Mouse (Mus musculus) neural tube, embryonic 11.5 days (tissue): ENCODE measurements around the gene Tbc1d2b. TPM values are rescaled to one million over a fixed set of nuclear protein-coding genes. Genes with fewer than 3 reads are reported as not detected.

Source experiments
- ATAC-seq: fragments of 200-750 bp; cut with Nextera tagmentation; 2 replicates; pipeline ENCODE4 v1.8.0; 2017; ENCODE audit warnings: moderate number of reproducible peaks, mild to moderate bottlenecking, moderate TSS enrichment, moderate library complexity; ENCODE audit not compliant: insufficient read depth, low FRiP score, low TSS enrichment
- DNase-seq: peaks from one replicate; pipeline ENCODE4 v3.0.0-alpha.2; 2015; ENCODE audit warnings: low spot score
- H3K27ac ChIP-seq: fragments of 300-500 bp; sonication (generic); 2 replicates; pipeline ENCODE4 v1.5.1; 2014; ENCODE audit warnings: low read depth, mild to moderate bottlenecking, low read length
- H3K27me3 ChIP-seq: fragments of 300-500 bp; sonication (generic); 2 replicates; pipeline ENCODE4 v1.6.1; 2014; ENCODE audit warnings: mild to moderate bottlenecking, low read length, mixed read lengths; ENCODE audit not compliant: control insufficient read depth, insufficient read depth
- H3K36me3 ChIP-seq: fragments of 300-500 bp; sonication (generic); 2 replicates; pipeline ENCODE4 v1.6.1; 2014; ENCODE audit warnings: mild to moderate bottlenecking, low read length, moderate library complexity, mixed read lengths; ENCODE audit not compliant: control insufficient read depth, insufficient read depth
- H3K4me1 ChIP-seq: fragments of 300-500 bp; sonication (generic); 2 replicates; pipeline ENCODE4 v1.6.1; 2014; ENCODE audit warnings: low read length, mixed read lengths; ENCODE audit not compliant: control insufficient read depth, insufficient read depth
- H3K4me2 ChIP-seq: fragments of 300-500 bp; sonication (generic); 2 replicates; pipeline ENCODE4 v1.6.1; 2014; ENCODE audit warnings: low read depth, mild to moderate bottlenecking, moderate library complexity
- H3K4me3 ChIP-seq: fragments of 300-500 bp; sonication (generic); 2 replicates; pipeline ENCODE4 v1.5.1; 2014; ENCODE audit warnings: low read depth, low read length
- H3K9ac ChIP-seq: fragments of 300-500 bp; sonication (generic); 2 replicates; pipeline ENCODE4 v1.6.1; 2014; ENCODE audit warnings: mild to moderate bottlenecking, low read length
- H3K9me3 ChIP-seq: fragments of 300-500 bp; sonication (generic); 2 replicates; pipeline ENCODE4 v1.6.1; 2016; ENCODE audit warnings: low read length; ENCODE audit not compliant: control insufficient read depth
- WGBS: fragments of 180-500 bp; shearing (Covaris S2); extraction: QIAGEN DNeasy Blood & Tissue Kit; methylation state at CpG from one replicate; pipeline ENCODE4 v1.1.7; 2014; 5-methylcytosine and 5-hydroxymethylcytosine counted together
- polyA plus RNA-seq: library from polyadenylated mRNA; unstranded; fragments of >200 nt; fragmentation: Nextera tagmentation; extraction: Ambion mirVana; gene quantifications from 2 replicates; pipeline ENCODE4 v1.2.1, GENCODE M21; 2014

Gene Tbc1d2b
- polyA plus RNA-seq, 1 experiment from 2014 or later: 11.5 TPM

GRCm38 (mm10) chr9:90169965-90170364 is 100.6 kb downstream of the Tbc1d2b start:
- Histone ChIP-seq H3K9me3 (no peaks in the 10 kb centered on the region), H3K27me3 (no peaks in the 10 kb centered on the region), H3K4me1 (no peaks in the 10 kb centered on the region), H3K27ac (no peak overlapping the region), H3K9ac (no peak overlapping the region), H3K4me3 (no peak overlapping the region), H3K36me3 (0 out of 2 replicates have a peak, but pooled peaks cover 5% of the 10 kb centered on the region), H3K4me2 (no peak overlapping the region)
- DNase-seq (no peak), ATAC-seq (no peak)
- 63% methylated on average over 4 of the region's 4 CpGs for WGBS

GRCm38 (mm10) chr9:90166615-90167014 is 104.0 kb downstream of the Tbc1d2b start:
- H3K4me3 ChIP-seq: no peak overlapping the region
- H3K4me2 ChIP-seq: no peak overlapping the region
- H3K27me3 ChIP-seq: no peaks in the 10 kb centered on the region
- WGBS: 85% methylated on average over 5 of the region's 5 CpGs
- H3K27ac ChIP-seq: no peak overlapping the region
- ATAC-seq (no peak), DNase-seq (no peak)
- peaks cover 7% of the 10 kb centered on the region; the same call in 1 of the 2 replicates for H3K4me1 ChIP-seq
- H3K36me3 ChIP-seq: no peaks in the 10 kb centered on the region
- no peak overlapping the region for H3K9ac ChIP-seq
- H3K9me3 ChIP-seq: no peaks in the 10 kb centered on the region

GRCm38 (mm10) chr9:90165590-90165989 is 105.0 kb downstream of the Tbc1d2b start:
- Histone ChIP-seq H3K4me1 (peaks cover 7% of the 10 kb centered on the region; the same call in 1 of the 2 replicates), H3K9me3 (no peaks in the 10 kb centered on the region), H3K36me3 (no peaks in the 10 kb centered on the region), H3K4me3 (no peak overlapping the region), H3K9ac (no peak overlapping the region), H3K27me3 (no peaks in the 10 kb centered on the region), H3K4me2 (no peak overlapping the region), H3K27ac (no peak overlapping the region)
- ATAC-seq (no peak), DNase-seq (no peak)
- 90% methylated on average over 4 of the region's 4 CpGs for WGBS

- DNase-seq (no peak), ATAC-seq (no peak)
- Histone ChIP-seq H3K9me3 (no peaks in the 10 kb centered on the region), H3K27ac (no peak overlapping the region), H3K9ac (no peak overlapping the region), H3K36me3 (no peaks in the 10 kb centered on the region), H3K27me3 (no peaks in the 10 kb centered on the region), H3K4me1 (peaks cover 7% of the 10 kb centered on the region; the same call in 1 of the 2 replicates), H3K4me2 (peak overlapping the region; percentile 89; the same call in 1 of the 2 replicates), H3K4me3 (peak overlapping the region; percentile 70; the same call in 1 of the 2 replicates)
- 64% methylated on average over 4 of the region's 4 CpGs for WGBS
These were observed 105.7 kb downstream of the Tbc1d2b start for GRCm38 (mm10) chr9:90164670-90165453.

GRCm38 (mm10) chr9:90163749-90164095 is 106.9 kb downstream of the Tbc1d2b start:
- Histone ChIP-seq H3K4me2 (peak overlapping the region; percentile 89), H3K9ac (peak overlapping the region; percentile 76), H3K27ac (peak overlapping the region; percentile 65; the same call in 1 of the 2 replicates), H3K36me3 (no peaks in the 10 kb centered on the region), H3K27me3 (no peaks in the 10 kb centered on the region), H3K4me1 (peaks cover 7% of the 10 kb centered on the region; the same call in 1 of the 2 replicates), H3K9me3 (no peaks in the 10 kb centered on the region), H3K4me3 (peak overlapping the region; percentile 70)
- ATAC-seq: peak; percentile 35
- 0% methylated on average over 18 of the region's 18 CpGs for WGBS
- DNase-seq: peak; percentile 66

GRCm38 (mm10) chr9:90162926-90163748 is 107.5 kb downstream of the Tbc1d2b start, which contains the start of gene Adamts7:
Adamts7 (plus strand) TSS chr9:90163069.
- peak; percentile 76 for DNase-seq
- Histone ChIP-seq H3K27ac (peak within 1 kb of the TSS; percentile 65), H3K27me3 (no peaks in the 10 kb centered on the region), H3K36me3 (no peaks in the 10 kb centered on the region), H3K9me3 (no peaks in the 10 kb centered on the region), H3K4me1 (peaks cover 7% of the 10 kb centered on the region; the same call in 1 of the 2 replicates), H3K9ac (peak within 1 kb of the TSS; percentile 76), H3K4me3 (peak within 1 kb of the TSS; percentile 70), H3K4me2 (peak within 1 kb of the TSS; percentile 89)
- ATAC-seq: peak; percentile 84
- under 1% methylated on average over 53 of the region's 60 CpGs for WGBS

- Histone ChIP-seq H3K27me3 (no peaks in the 10 kb centered on the region), H3K4me2 (peak overlapping the region; percentile 89), H3K27ac (no peak overlapping the region), H3K4me1 (peaks cover 7% of the 10 kb centered on the region; the same call in 1 of the 2 replicates), H3K9me3 (no peaks in the 10 kb centered on the region), H3K4me3 (peak overlapping the region; percentile 70), H3K9ac (peak overlapping the region; percentile 76), H3K36me3 (no peaks in the 10 kb centered on the region)
- DNase-seq: peak; percentile 70
- WGBS: 13% methylated on average over 21 of the region's 29 CpGs
- peak; percentile 71 for ATAC-seq
These were observed 108.2 kb downstream of the Tbc1d2b start for GRCm38 (mm10) chr9:90162243-90162925.
